Mouse (Mus musculus) ES-Bruce4 (cell line): Measurements from ENCODE around the gene Adamtsl5. TPM values are rescaled to one million over a fixed set of nuclear protein-coding genes. Genes with fewer than 3 reads are reported as not detected.

Source experiments
- H3K27ac ChIP-seq: 2 replicates; pipeline ENCODE4 v1.5.1; 2012; ENCODE audit warnings: low read length, inconsistent platforms; ENCODE audit not compliant: insufficient read depth
- H3K27me3 ChIP-seq: 2 replicates; pipeline ENCODE4 v1.6.1; 2012; ENCODE audit warnings: mild to moderate bottlenecking, low read length, inconsistent platforms; ENCODE audit not compliant: control insufficient read depth, poor library complexity, insufficient read depth, severe bottlenecking
- H3K36me3 ChIP-seq: 2 replicates; pipeline ENCODE4 v1.6.1; 2012; ENCODE audit warnings: inconsistent platforms, mild to moderate bottlenecking, low read length, moderate library complexity; ENCODE audit not compliant: control insufficient read depth, poor library complexity, insufficient read depth, severe bottlenecking
- H3K4me1 ChIP-seq: one replicate; pipeline ENCODE4 v1.8.1; 2011; ENCODE audit warnings: low read length; ENCODE audit not compliant: control insufficient read depth, insufficient read depth
- H3K4me3 ChIP-seq: 2 replicates; pipeline ENCODE4 v1.5.1; 2011; ENCODE audit warnings: low read depth, mild to moderate bottlenecking, low read length
- H3K9ac ChIP-seq: 2 replicates; pipeline ENCODE4 v1.6.1; 2012; ENCODE audit warnings: low read depth, mild to moderate bottlenecking, inconsistent platforms; ENCODE audit not compliant: poor library complexity, severe bottlenecking
- H3K9me3 ChIP-seq: replicated peaks from 2 replicates; pipeline ENCODE4 v1.6.1; 2012; ENCODE audit warnings: mild to moderate bottlenecking, low read length, inconsistent platforms; ENCODE audit not compliant: control insufficient read depth, poor library complexity, insufficient read depth, severe bottlenecking
- CTCF ChIP-seq: IDR thresholded peaks from one replicate; pipeline ENCODE4 v1.8.1; 2011; ENCODE audit warnings: low read depth, low read length
- EP300 ChIP-seq: IDR thresholded peaks from 2 replicates; pipeline ENCODE4 v1.6.1; 2011; ENCODE audit warnings: low read depth, low read length; ENCODE audit not compliant: insufficient read depth
- POLR2A ChIP-seq: IDR thresholded peaks from one replicate; pipeline ENCODE4 v1.8.1; 2011; ENCODE audit warnings: low read length; ENCODE audit not compliant: insufficient read depth
- polyA plus RNA-seq: library from polyadenylated mRNA; stranded (reverse); fragments of >200 nt; gene quantifications from 2 replicates; pipeline ENCODE4 v1.2.4, GENCODE M21; 2011; ENCODE audit warnings: low read depth; ENCODE audit not compliant: missing spikeins, insufficient read depth, insufficient read length

The Adamtsl5 gene
- polyA plus RNA-seq, 1 experiment: 3.8 TPM

DNA sequence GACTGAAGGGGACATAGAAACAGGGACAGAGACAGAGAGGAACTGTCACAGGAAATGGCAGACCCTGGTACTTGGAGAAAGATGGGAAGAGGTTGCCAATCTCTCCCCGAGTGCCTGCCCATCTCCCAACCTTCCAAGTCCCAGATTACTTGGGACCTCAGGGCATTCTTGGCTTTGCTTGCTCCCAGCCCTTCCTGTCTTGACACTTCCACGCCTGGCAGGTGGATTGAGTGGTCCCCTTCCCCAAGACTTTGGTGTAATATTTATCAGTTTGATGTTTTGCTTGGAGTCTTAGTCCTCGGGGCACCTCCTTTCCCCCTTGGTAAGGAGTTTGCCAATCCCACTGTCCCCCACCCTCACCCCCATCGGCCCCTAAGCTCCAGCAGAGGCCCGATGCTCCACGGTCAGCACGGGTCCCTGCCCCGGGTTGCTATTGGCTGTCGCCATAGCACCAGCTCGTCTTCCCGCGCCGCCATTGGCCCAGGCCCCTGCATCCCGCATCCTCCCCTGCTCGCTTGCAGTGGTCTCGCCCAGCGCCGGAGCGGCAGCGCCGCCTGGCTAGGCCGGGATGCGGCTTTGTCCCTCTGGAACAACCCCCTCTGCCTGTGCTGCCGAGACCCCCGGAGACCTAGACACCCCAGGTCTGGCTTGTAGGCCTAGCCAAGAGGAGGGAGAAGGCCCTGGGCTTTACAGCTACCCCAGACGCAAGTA is 49.5 kb downstream of the Adamtsl5 start:
- Histone ChIP-seq H3K9me3 (no peaks in the 10 kb centered on the region), H3K27me3 (no peaks in the 10 kb centered on the region), H3K36me3 (peaks cover 13% of the 10 kb centered on the region), H3K4me1 (peaks cover 3% of the 10 kb centered on the region), H3K9ac (no peak overlapping the region), H3K4me3 (peak overlapping the region; percentile 49), H3K27ac (no peak overlapping the region)
- TF ChIP-seq POLR2A: no peak
- TF ChIP-seq CTCF: no peak
- no peak for TF ChIP-seq EP300

DNA sequence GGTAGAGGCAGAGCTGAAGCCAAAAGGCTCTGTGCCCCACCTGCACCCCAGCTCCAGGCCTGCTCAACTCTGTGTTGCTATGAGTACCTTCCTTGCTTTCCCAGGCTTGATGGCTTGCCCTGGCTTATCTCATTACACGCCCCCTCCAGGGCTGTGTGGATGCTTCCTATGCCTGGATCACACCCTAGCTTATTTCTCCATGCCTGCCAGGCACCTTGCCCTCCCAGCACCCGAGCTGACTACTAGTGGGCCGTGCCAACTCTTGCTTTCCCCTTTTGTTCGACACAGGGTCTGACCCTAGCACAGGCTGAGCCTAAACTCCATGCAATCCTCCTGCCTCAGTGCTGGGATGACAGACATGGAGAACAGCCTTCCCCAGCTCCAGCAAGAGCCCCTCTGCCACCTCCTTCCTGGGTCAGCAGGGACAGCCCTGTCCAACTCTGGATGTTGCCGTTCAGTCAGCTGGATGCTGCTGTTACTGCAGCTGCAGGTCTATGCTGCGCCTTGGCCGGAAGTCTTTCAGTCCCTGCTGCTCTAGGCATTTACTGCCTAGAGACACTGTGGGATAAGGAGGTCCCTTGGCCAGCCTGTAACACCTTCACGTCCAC is 50.6 kb downstream of the Adamtsl5 start:
- Histone ChIP-seq H3K27ac (no peak overlapping the region), H3K36me3 (peaks cover 24% of the 10 kb centered on the region), H3K9me3 (no peaks in the 10 kb centered on the region), H3K4me1 (peaks cover 3% of the 10 kb centered on the region), H3K4me3 (no peak overlapping the region), H3K9ac (no peak overlapping the region), H3K27me3 (no peaks in the 10 kb centered on the region)
- TF ChIP-seq CTCF (no peak), POLR2A (no peak), EP300 (no peak)

DNA sequence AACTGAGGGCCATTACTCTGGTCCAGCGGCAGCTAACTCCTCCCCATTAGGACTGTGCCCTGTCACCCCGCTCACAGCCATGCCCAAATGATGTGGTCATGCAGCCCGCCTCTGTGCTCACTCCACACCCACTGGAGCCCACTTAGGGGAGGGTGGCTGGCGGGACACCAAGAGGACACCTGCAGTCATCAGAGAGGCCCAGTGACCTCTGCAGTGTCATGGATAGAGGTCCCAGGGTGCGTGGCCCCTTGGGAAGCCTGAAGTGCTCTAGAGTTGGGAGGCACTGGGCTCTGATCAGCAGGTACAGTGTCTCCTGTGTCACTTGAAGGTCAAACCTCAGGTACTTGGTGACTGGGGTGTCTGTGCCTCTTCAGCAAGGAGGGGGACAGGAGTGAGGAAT is 51.4 kb downstream of the Adamtsl5 start:
- Histone ChIP-seq H3K9me3 (no peaks in the 10 kb centered on the region), H3K4me3 (peak overlapping the region; percentile 9), H3K36me3 (peaks cover 25% of the 10 kb centered on the region), H3K27ac (no peak overlapping the region), H3K27me3 (no peaks in the 10 kb centered on the region), H3K4me1 (peaks cover 3% of the 10 kb centered on the region), H3K9ac (no peak overlapping the region)
- no peak for TF ChIP-seq POLR2A
- no peak for TF ChIP-seq CTCF
- TF ChIP-seq EP300: no peak

DNA sequence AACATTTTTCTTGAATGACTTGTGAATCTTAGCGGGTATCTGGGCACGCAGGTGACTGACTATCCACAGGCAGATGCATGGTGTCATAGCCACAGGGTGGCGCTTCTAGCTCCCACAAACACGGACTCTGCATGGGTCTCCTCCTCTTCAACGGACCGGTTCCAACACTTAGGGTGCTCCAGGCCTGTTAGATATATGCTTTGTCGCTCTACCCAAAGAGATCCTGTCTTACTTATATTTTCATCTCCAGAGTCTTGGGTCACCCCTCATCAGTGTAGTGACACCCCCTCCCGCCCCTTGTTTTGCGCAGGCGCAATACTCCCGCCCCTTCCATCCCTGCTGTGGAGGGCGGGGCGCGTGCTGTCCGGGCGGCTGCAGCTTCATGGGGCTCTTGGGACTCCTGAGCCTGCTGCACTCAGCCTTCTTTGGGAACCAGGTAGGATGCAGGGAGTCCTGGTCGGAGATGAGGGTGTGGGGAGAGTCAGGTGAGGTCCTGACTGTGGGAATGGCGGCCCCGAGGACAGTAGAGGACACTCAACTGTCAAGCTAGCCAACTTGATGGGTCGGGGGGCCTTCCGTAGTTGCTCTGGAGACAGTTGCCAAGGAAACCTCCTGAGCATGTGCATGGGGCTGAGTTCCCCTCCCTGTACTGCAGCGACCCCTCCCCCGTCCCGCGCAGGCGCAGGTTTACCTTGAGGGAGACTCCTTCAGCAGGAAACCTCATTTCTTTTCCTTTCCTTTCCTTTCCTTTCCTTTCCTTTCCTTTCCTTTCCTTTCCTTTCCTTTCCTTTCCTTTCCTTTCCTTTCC is 52.4 kb downstream of the Adamtsl5 start, which contains the start of gene Apc2:
Gene Apc2, plus strand, starts transcription at position 360 of the 808 bp plus-strand sequence.
- no peak within 1 kb of the TSS for H3K9ac ChIP-seq
- TF ChIP-seq CTCF (peak; percentile 73), EP300 (no peak), POLR2A (no peak)
- no peaks in the 10 kb centered on the region for H3K27me3 ChIP-seq
- H3K36me3 ChIP-seq: peaks cover 25% of the 10 kb centered on the region
- peak within 1 kb of the TSS; percentile 82 for H3K4me3 ChIP-seq
- H3K9me3 ChIP-seq: no peaks in the 10 kb centered on the region
- peak within 1 kb of the TSS; percentile 48; the same call in 1 of the 2 replicates for H3K27ac ChIP-seq
- H3K4me1 ChIP-seq: peaks cover 3% of the 10 kb centered on the region

DNA sequence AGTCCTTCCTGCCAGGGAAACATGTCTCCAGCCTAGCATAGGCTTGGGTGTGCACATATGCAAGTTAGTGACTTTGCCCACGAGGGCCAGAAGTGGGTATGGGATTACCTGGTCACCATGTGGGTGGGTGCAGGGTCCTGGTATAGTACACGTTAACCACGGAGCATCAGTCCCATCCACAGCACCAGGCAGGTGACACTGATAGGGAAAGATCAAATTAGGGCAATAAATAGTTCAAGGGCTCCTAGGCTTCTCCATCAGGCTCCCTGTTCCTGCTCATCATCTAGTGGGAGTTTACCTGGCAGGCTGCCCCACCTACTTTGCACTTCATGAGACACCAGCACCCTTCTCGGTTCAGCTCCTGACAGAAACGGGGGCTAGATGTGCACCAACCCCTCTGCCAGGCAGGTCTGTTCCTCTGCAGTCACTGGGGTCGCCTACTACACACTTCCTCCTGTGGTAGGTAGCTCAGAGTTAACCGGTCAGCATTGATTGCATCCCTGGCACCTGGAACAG is 53.4 kb downstream of the Adamtsl5 start:
- peak overlapping the region; percentile 48; the same call in 1 of the 2 replicates for H3K27ac ChIP-seq

More for the DNA sequence above, 53.4 kb downstream of the Adamtsl5 start:
- peaks cover 25% of the 10 kb centered on the region for H3K36me3 ChIP-seq
- no peak overlapping the region for H3K4me3 ChIP-seq
- no peaks in the 10 kb centered on the region for H3K27me3 ChIP-seq
- no peaks in the 10 kb centered on the region for H3K9me3 ChIP-seq
- TF ChIP-seq EP300 (no peak), CTCF (no peak), POLR2A (no peak)
- peaks cover 3% of the 10 kb centered on the region for H3K4me1 ChIP-seq
- no peak overlapping the region for H3K9ac ChIP-seq
